Mouse (Mus musculus) limb, embryonic 13.5 days (tissue): ENCODE data around the gene Tomm6. TPM values are rescaled to one million over a fixed set of nuclear protein-coding genes. Genes with fewer than 3 reads are reported as not detected.

ENCODE experiments used
- ATAC-seq: fragments of 200-750 bp; cut with Nextera tagmentation; 2 replicates; pipeline ENCODE4 v1.8.0; 2017; ENCODE audit warnings: low read depth, moderate number of reproducible peaks, moderate TSS enrichment; ENCODE audit not compliant: low FRiP score
- H3K27ac ChIP-seq: fragments of 300-500 bp; sonication (generic); 2 replicates; pipeline ENCODE4 v1.5.1; 2015; ENCODE audit warnings: inconsistent platforms, mild to moderate bottlenecking, moderate library complexity
- H3K27me3 ChIP-seq: fragments of 300-500 bp; sonication (generic); 2 replicates; pipeline ENCODE4 v1.6.1; 2015; ENCODE audit warnings: mild to moderate bottlenecking, inconsistent platforms
- H3K36me3 ChIP-seq: fragments of 300-500 bp; sonication (generic); 2 replicates; pipeline ENCODE4 v1.6.1; 2015; ENCODE audit warnings: inconsistent platforms, mild to moderate bottlenecking, moderate library complexity
- H3K4me1 ChIP-seq: fragments of 300-500 bp; sonication (generic); 2 replicates; pipeline ENCODE4 v1.6.1; 2015; ENCODE audit warnings: inconsistent platforms
- H3K4me2 ChIP-seq: fragments of 300-500 bp; sonication (generic); replicated peaks from 2 replicates; pipeline ENCODE4 v1.6.1; 2015; ENCODE audit warnings: inconsistent platforms, mild to moderate bottlenecking, moderate library complexity
- H3K4me3 ChIP-seq: fragments of 300-500 bp; sonication (generic); 2 replicates; pipeline ENCODE4 v1.5.1; 2015; ENCODE audit warnings: moderate library complexity, mild to moderate bottlenecking, inconsistent platforms
- H3K9ac ChIP-seq: fragments of 300-500 bp; sonication (generic); 2 replicates; pipeline ENCODE4 v1.6.1; 2015; ENCODE audit warnings: mild to moderate bottlenecking, inconsistent platforms
- H3K9me3 ChIP-seq: fragments of 300-500 bp; sonication (generic); 2 replicates; pipeline ENCODE4 v1.6.1; 2016; ENCODE audit warnings: inconsistent platforms
- whole genome bisulfite sequencing: fragments of 180-500 bp; shearing (Covaris S2); methylation state at CpG from one replicate; pipeline ENCODE4 v1.1.7; 2015; 5-methylcytosine and 5-hydroxymethylcytosine counted together
- polyA plus RNA-seq: library from polyadenylated mRNA; unstranded; fragments of >200 nt; fragmentation: Nextera tagmentation; extraction: Ambion mirVana; gene quantifications from 2 replicates; pipeline ENCODE4 v1.2.1, GENCODE M21; 2015

Gene Tomm6
- polyA plus RNA-seq: 363 and 394 TPM in 2 replicates

DNA sequence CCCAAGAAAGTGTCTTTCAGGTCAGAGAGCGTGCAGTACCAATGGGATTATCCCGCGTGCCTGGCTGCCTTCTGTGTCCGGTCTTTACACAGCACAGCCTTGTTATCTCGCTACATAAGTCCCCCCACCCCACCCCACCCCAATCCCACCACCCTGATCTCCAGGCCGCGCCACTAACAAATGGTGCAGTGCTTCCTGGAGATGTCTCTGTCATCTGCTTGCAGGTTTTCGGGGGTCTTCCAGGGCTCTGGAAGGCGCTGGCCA, at the start of gene Tomm6:
Gene Tomm6, minus strand, starts transcription at position 43 of the 264 bp plus-strand sequence.
- Histone ChIP-seq H3K4me2 (peak within 1 kb of the TSS; percentile 97), H3K27ac (peak within 1 kb of the TSS; percentile 73; the same call in 1 of the 2 replicates), H3K9me3 (no peaks in the 10 kb centered on the region), H3K4me3 (peak within 1 kb of the TSS; percentile 89), H3K27me3 (0 out of 2 replicates have a peak, but pooled peaks cover 7% of the 10 kb centered on the region), H3K4me1 (peaks cover 24% of the 10 kb centered on the region), H3K36me3 (peaks cover 28% of the 10 kb centered on the region), H3K9ac (peak within 1 kb of the TSS; percentile 83)
- under 1% methylated on average over 9 of the region's 9 CpGs for WGBS
- ATAC-seq: no peak

GRCm38 (mm10) chr17:47737271-47738065, 49.3 kb upstream of the Tomm6 start:
- under 1% methylated on average over 46 of the region's 60 CpGs for WGBS
- peak overlapping the region; percentile 80 for H3K27ac ChIP-seq

DNA sequence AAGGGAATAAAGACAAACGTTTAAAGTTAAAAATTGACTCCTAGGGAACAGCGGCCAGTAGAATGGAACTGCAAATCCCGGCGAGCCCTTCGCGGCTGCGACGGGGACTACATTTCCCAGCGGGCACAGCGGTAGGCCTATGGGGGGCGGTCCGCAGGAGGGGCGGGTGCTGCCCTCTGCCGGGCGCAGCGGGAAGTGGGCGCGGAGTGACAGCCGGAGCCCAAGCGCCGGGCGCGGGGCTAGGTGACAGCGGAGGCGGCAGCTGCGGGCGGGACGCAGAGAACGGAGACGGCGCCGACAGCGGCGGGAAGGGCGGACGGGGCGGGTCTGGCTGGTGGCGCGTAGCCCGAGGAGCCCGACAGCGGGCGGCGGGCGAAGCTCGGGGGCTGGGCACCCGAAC, 48.7 kb upstream of the Tomm6 start, which contains the start of gene Tfeb:
Gene Tfeb, plus strand, starts transcription at position 175 of the 400 bp plus-strand sequence.
- Histone ChIP-seq H3K4me2 (peak within 1 kb of the TSS; percentile 95), H3K27me3 (peaks cover 7% of the 10 kb centered on the region; the same call in 1 of the 2 replicates), H3K36me3 (no peaks in the 10 kb centered on the region), H3K27ac (peak within 1 kb of the TSS; percentile 80), H3K4me3 (peak within 1 kb of the TSS; percentile 82), H3K9me3 (no peaks in the 10 kb centered on the region), H3K9ac (peak within 1 kb of the TSS; percentile 79), H3K4me1 (peaks cover 21% of the 10 kb centered on the region)
- WGBS: under 1% methylated on average over 45 of the region's 47 CpGs
- ATAC-seq: peak; percentile 72

More at GRCm38 (mm10) chr17:47737271-47738065, 49.3 kb upstream of the Tomm6 start:
- peak overlapping the region; percentile 79 for H3K9ac ChIP-seq
- no peaks in the 10 kb centered on the region for H3K36me3 ChIP-seq
- peaks cover 8% of the 10 kb centered on the region; the same call in 1 of the 2 replicates for H3K27me3 ChIP-seq
- peaks cover 21% of the 10 kb centered on the region for H3K4me1 ChIP-seq
- H3K9me3 ChIP-seq: no peaks in the 10 kb centered on the region
- peak; percentile 90 for ATAC-seq
- H3K4me3 ChIP-seq: peak overlapping the region; percentile 82
- H3K4me2 ChIP-seq: peak overlapping the region; percentile 95

DNA sequence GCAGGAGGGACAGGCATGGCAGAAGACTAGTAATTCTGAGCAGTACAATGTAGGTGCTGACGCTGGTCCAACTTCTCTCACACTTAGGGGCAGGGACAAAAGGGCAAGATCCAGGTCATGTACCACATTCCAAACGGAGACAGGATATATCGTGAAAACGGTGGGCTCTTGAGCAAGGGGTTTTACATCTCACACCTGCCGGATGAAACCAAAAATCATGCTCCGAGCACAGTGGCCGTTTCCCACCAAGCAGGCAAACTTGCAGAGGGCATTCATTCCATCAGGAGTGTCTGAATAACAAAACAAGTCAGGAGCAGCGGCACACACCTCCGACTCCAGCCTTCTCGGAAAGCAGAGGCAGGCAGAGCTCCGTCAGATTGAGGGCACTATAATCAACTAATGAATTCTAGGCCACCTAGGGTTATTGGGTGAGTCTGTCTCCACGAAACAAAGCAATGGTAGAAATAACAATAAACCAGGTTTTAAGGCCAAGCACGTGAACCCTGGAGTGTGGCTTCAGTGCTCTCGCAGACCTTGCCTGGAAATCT, 47.4 kb upstream of the Tomm6 start:
- no peak for ATAC-seq
- Histone ChIP-seq H3K4me2 (no peak overlapping the region), H3K9me3 (no peaks in the 10 kb centered on the region), H3K27ac (no peak overlapping the region), H3K4me1 (peaks cover 21% of the 10 kb centered on the region), H3K27me3 (no peaks in the 10 kb centered on the region), H3K9ac (no peak overlapping the region), H3K36me3 (no peaks in the 10 kb centered on the region), H3K4me3 (no peak overlapping the region)
- 71% methylated on average over 14 of the region's 14 CpGs for WGBS

DNA sequence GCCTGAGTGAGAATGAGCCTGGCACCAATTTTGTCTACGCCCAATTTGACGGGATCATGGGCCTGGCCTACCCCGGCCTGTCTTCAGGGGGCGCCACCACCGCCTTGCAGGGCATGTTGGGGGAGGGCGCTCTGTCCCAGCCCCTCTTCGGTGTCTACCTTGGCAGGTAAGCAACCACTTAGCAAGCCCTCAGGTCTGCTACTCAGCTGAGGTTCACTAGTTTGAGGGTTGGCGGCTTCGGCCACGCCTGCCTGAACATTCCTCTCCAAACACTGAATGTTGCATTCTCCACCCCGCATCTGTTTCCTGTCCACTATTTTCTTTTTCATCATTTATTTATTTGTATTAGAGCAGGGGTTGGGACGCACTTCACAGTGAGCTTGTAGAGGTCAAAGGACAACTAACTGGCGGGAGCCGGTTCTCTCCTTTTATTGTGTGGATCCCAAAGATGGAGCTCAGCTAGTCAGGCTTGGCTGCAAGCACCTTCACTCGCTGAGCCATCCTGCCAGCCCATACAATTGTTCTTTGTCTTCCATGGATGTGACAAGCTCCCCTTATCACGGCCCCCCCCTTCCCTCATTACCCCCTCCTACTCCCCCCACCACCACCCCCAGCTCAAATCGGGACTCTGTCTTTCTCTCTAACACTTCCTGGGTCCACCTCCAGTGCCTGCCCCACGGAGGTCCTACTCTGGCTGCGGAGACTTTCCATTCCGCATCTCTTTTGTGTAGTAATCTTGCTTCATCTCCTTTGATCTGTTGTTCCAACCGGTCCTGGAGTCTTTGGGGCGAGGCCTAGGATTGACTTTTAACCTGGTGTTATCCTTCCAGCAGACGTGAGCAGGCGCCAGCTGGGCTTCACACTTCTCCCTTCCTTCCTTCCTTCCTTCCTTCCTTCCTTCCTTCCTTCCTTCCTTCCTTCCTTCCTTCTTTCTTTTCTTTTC, 42.7 kb upstream of the Tomm6 start:
- Histone ChIP-seq H3K36me3 (no peaks in the 10 kb centered on the region), H3K4me3 (no peak overlapping the region), H3K9me3 (no peaks in the 10 kb centered on the region), H3K27ac (no peak overlapping the region), H3K4me1 (no peaks in the 10 kb centered on the region), H3K27me3 (no peaks in the 10 kb centered on the region), H3K4me2 (no peak overlapping the region), H3K9ac (no peak overlapping the region)
- no peak for ATAC-seq
- WGBS: 60% methylated on average over 24 of the region's 24 CpGs

DNA sequence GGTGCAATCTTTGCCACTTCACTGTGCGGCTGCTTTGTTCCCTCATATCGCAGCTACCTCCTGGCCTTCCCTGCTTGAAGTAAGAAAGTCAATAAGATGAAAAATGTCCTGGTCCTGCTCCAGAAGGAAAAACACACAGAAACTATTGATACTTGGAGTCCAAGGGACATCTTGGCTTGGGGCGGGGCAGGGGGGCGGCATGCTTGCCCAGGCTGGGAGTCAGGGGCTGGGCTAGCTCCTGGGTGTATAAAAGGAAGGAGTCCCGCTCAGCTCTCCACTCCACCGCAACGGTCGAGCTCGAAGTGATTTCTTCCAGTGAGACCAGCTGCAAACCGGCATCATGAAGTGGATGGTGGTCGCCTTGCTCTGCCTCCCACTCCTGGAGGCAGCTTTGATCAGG, 38.4 kb upstream of the Tomm6 start, which contains the start of gene Pgc:
Gene Pgc, plus strand, starts transcription at position 277 of the 400 bp plus-strand sequence.
- no peak within 1 kb of the TSS for H3K4me3 ChIP-seq
- no peaks in the 10 kb centered on the region for H3K36me3 ChIP-seq
- no peak within 1 kb of the TSS for H3K4me2 ChIP-seq
- no peak for ATAC-seq
- H3K27me3 ChIP-seq: no peaks in the 10 kb centered on the region
- 74% methylated on average over 11 of the region's 11 CpGs for WGBS
- no peaks in the 10 kb centered on the region for H3K9me3 ChIP-seq
- no peaks in the 10 kb centered on the region for H3K4me1 ChIP-seq
- H3K9ac ChIP-seq: no peak within 1 kb of the TSS
- H3K27ac ChIP-seq: no peak within 1 kb of the TSS

DNA sequence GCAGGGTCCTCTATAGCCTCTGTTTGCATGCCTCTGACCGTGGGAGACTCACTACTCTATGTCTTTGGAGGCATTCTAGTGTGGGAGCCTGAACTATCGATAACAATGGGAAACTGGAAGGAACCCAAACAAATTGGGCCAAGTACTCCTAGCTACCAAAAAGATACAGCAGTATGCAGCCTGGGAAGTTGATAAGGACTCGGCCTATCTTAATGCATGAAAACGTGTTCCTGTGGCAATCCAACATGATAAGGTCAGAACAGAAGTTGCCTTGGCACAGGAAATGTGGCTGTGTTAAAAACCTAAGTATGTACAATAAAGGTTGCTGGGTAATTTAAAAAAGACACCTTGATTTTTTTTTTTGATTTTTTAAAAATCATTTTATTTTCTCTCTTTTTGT, 33.0 kb upstream of the Tomm6 start:
- ATAC-seq: no peak
- Histone ChIP-seq H3K9ac (no peak overlapping the region), H3K4me3 (no peak overlapping the region), H3K27ac (no peak overlapping the region), H3K4me1 (no peaks in the 10 kb centered on the region), H3K36me3 (no peaks in the 10 kb centered on the region), H3K27me3 (no peaks in the 10 kb centered on the region), H3K4me2 (no peak overlapping the region), H3K9me3 (no peaks in the 10 kb centered on the region)
- 85% methylated on average over 4 of the region's 4 CpGs for WGBS

- no peaks in the 10 kb centered on the region for H3K36me3 ChIP-seq
- no peaks in the 10 kb centered on the region for H3K9me3 ChIP-seq
- no peak for ATAC-seq
- WGBS: 59% methylated on average over 3 of the region's 3 CpGs
- H3K4me2 ChIP-seq: no peak overlapping the region
- no peak overlapping the region for H3K27ac ChIP-seq
- H3K27me3 ChIP-seq: no peaks in the 10 kb centered on the region
- no peak overlapping the region for H3K9ac ChIP-seq
- H3K4me1 ChIP-seq: no peaks in the 10 kb centered on the region; the same call in 1 of the 2 replicates
- H3K4me3 ChIP-seq: no peak overlapping the region
Observed at GRCm38 (mm10) chr17:47715037-47715436, 26.9 kb upstream of the Tomm6 start.

DNA sequence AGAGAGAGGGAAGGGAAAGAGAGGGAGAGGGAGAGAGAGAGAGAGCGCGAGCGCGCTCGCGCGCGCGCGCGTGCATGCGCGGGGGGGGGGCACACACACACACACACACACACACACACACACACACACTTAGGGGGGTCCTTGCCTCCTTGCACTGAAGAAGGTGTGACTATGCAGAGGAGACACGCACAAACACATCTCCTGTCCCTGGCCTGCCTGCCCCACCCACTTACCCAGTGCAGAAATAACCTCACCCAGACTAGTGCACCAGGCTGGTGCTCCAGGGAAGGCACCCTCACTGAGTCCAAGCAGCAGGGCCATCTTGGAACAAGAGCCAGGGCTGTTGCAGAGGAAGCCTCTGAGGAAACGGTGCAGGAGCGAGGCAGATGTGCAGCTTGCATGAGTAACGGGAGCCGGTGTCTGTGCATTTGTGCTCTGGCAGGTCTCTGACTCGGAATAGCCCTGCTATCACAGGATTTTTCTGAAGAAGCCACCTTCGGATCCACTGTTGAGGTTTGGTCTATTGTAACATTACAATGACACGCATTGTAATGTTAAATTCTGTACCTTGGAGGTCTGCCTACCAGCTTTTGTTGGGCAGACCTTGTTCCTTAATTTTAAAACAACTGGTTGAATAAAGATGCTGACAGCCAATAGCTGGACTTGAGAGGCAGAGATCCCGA, 24.8 kb upstream of the Tomm6 start:
- 67% methylated on average over 9 of the region's 22 CpGs for WGBS
- no peak for ATAC-seq
- Histone ChIP-seq H3K4me1 (no peaks in the 10 kb centered on the region; the same call in 1 of the 2 replicates), H3K9me3 (no peaks in the 10 kb centered on the region), H3K9ac (no peak overlapping the region), H3K27ac (no peak overlapping the region), H3K4me2 (no peak overlapping the region), H3K4me3 (no peak overlapping the region), H3K36me3 (no peaks in the 10 kb centered on the region), H3K27me3 (no peaks in the 10 kb centered on the region)

- Histone ChIP-seq H3K4me1 (no peaks in the 10 kb centered on the region; the same call in 1 of the 2 replicates), H3K27ac (no peak overlapping the region), H3K27me3 (no peaks in the 10 kb centered on the region), H3K4me3 (no peak overlapping the region), H3K9me3 (no peaks in the 10 kb centered on the region), H3K36me3 (no peaks in the 10 kb centered on the region), H3K4me2 (no peak overlapping the region), H3K9ac (no peak overlapping the region)
- no peak for ATAC-seq
- WGBS: 77% methylated on average over 6 of the region's 6 CpGs
Observed at GRCm38 (mm10) chr17:47711883-47712282, 23.7 kb upstream of the Tomm6 start.

DNA sequence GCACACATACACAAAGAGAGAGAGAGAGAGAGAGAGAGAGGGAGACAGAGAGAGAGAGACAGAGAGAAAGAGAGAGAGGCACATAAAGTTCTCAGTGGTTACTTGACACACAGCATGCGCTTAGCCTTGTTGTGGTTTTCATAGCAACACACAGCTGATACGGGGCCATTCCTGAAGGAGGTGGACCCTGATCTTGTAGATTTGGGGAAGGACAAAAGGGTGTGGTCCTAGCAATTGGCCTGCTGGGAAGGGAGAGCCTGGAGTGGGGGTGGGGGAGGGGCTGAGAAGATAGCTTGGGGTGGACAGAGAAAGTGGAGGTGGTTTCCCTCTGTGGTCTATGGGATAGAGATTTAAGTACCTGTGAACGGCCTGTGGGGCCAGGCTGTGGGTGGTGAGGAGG, 21.9 kb upstream of the Tomm6 start:
- WGBS: 61% methylated on average over 3 of the region's 3 CpGs
- no peak for ATAC-seq
- no peaks in the 10 kb centered on the region; the same call in 1 of the 2 replicates for H3K4me1 ChIP-seq

More for the DNA sequence above, 21.9 kb upstream of the Tomm6 start:
- Histone ChIP-seq H3K27me3 (no peaks in the 10 kb centered on the region), H3K9ac (no peak overlapping the region), H3K9me3 (no peaks in the 10 kb centered on the region), H3K4me3 (no peak overlapping the region), H3K4me2 (no peak overlapping the region), H3K36me3 (0 out of 2 replicates have a peak, but pooled peaks cover 2% of the 10 kb centered on the region), H3K27ac (no peak overlapping the region)
